Mouse (Mus musculus): Measurements from ENCODE around the gene Rpl26.

DNA sequence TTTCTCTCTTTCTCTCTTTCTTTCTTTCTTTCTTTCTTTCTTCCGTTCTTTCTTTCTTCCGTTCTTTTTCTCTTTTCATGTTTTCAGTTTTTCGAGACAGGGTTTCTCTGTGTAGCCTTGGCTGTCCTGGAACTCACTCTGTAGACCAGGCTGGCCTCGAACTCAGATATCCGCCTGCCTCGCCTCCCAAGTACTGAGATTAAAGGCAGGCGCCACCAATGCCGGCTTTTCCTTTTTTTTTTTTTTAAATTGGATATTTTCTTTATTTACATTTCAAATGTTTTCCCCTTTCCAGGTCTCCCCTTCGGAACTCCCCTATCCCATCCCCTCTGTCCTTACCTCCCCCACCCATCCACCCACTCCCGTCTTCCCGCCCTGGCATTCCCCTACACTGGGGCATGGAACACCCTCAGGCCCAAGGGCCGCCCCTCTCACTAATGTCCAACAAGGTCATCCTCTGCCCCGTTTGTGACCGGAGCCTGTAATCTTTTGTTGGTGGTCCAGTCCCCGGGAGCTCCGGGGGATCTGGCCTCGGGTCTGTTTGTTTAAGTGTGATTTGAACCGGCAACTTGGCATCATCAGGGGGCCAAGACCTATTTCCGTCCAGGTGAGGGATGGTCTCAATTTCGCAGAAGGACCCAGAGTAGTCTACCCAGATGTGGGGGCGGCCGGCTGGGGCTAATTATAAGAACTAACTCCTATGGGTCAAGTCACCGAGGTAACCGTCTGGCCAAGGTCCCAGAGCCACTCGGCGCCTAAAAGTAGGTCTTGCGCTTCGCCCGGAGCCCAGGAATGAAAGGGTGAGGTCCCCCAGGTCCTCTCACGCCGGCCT lies 648 bp upstream of the Rpl26 start:
- TF ChIP-seq CTCF (IDR thresholded peaks at IDR 0.05; ENCODE audit: borderline replicate concordance, insufficient read depth, low read depth, low read length), result no peak
- TF ChIP-seq POLR2A (IDR thresholded peaks at IDR 0.05; ENCODE audit: borderline replicate concordance, insufficient read depth, low read length), result no peak
